Mouse (Mus musculus): Measurements from ENCODE around the gene Faiml.

GRCm38 (mm10) chr9:99224583-99224982 is 12.5 kb downstream of the Faiml start:
- no peak for TF ChIP-seq GATA1 (IDR thresholded peaks at IDR 0.05; ENCODE audit: low read length)
- TF ChIP-seq TAL1 (IDR thresholded peaks at IDR 0.05; ENCODE audit: low read length), result no peak
